Mouse (Mus musculus): Measurements from ENCODE around the gene Tnrc6c.

DNA sequence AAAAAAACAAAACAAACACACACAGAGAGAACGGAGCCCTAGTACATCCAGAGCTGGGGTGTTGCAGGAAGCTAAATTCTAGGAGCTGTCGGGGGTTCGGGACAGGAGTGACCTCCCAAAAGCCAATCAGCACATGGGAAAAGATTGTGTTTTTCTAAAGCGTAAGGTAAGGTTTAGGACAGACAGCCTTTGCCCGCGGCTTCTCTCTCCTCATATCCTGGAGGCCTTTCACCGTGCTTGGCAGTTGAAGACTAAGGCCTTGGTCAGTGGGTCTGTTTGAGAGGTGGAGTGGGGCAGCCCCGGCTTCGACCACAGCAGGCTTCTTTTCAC lies 128.6 kb downstream of the Tnrc6c start:
- TF ChIP-seq CTCF (IDR thresholded peaks at IDR 0.05; ENCODE audit: extremely low read depth, insufficient read depth, insufficient read length, insufficient replicate concordance) (no peak), POLR2A (IDR thresholded peaks at IDR 0.05; ENCODE audit: low read depth, low read length) (no peak)
